Mouse (Mus musculus) midbrain, embryonic 13.5 days (tissue): ENCODE measurements around the gene Ablim1. TPM values are rescaled to one million over a fixed set of nuclear protein-coding genes. Genes with fewer than 3 reads are reported as not detected.
A peak's percentile ranks its signal among the peaks of the same experiment; 100 is the strongest.

Source experiments
- ATAC-seq: fragments of 200-750 bp; cut with Nextera tagmentation; 2 replicates; pipeline ENCODE4 v1.8.0; 2017; ENCODE audit warnings: mild to moderate bottlenecking, moderate TSS enrichment, moderate library complexity
- H3K27ac ChIP-seq: fragments of 300-500 bp; sonication (generic); 2 replicates; pipeline ENCODE4 v1.5.1; 2015; ENCODE audit warnings: inconsistent platforms, mild to moderate bottlenecking, moderate library complexity
- H3K27me3 ChIP-seq: fragments of 300-500 bp; sonication (generic); 2 replicates; pipeline ENCODE4 v1.6.1; 2015; ENCODE audit warnings: mild to moderate bottlenecking, inconsistent platforms
- H3K36me3 ChIP-seq: fragments of 300-500 bp; sonication (generic); 2 replicates; pipeline ENCODE4 v1.6.1; 2015; ENCODE audit warnings: mild to moderate bottlenecking, inconsistent platforms
- H3K4me1 ChIP-seq: fragments of 300-500 bp; sonication (generic); replicated peaks from 2 replicates; pipeline ENCODE4 v1.6.1; 2015; ENCODE audit warnings: inconsistent platforms
- H3K4me2 ChIP-seq: fragments of 300-500 bp; sonication (generic); replicated peaks from 2 replicates; pipeline ENCODE4 v1.6.1; 2015; ENCODE audit warnings: moderate library complexity, mild to moderate bottlenecking, inconsistent platforms
- H3K4me3 ChIP-seq: fragments of 300-500 bp; sonication (generic); replicated peaks from 2 replicates; pipeline ENCODE4 v1.5.1; 2015; ENCODE audit warnings: mild to moderate bottlenecking, inconsistent platforms
- H3K9ac ChIP-seq: fragments of 300-500 bp; sonication (generic); replicated peaks from 2 replicates; pipeline ENCODE4 v1.6.1; 2015; ENCODE audit warnings: mild to moderate bottlenecking, inconsistent platforms
- H3K9me3 ChIP-seq: fragments of 300-500 bp; sonication (generic); 2 replicates; pipeline ENCODE4 v1.6.1; 2016; ENCODE audit warnings: mild to moderate bottlenecking, inconsistent platforms
- WGBS: fragments of 180-500 bp; shearing (Covaris S2); methylation state at CpG from one replicate; pipeline ENCODE4 v1.1.7; 2015; 5-methylcytosine and 5-hydroxymethylcytosine counted together
- polyA plus RNA-seq: library from polyadenylated mRNA; unstranded; fragments of >200 nt; fragmentation: Nextera tagmentation; extraction: Ambion mirVana; gene quantifications from 2 replicates; pipeline ENCODE4 v1.2.1, GENCODE M21; 2015

Ablim1 gene
- polyA plus RNA-seq, 1 experiment from 2014 or later, result 34.4 TPM

DNA sequence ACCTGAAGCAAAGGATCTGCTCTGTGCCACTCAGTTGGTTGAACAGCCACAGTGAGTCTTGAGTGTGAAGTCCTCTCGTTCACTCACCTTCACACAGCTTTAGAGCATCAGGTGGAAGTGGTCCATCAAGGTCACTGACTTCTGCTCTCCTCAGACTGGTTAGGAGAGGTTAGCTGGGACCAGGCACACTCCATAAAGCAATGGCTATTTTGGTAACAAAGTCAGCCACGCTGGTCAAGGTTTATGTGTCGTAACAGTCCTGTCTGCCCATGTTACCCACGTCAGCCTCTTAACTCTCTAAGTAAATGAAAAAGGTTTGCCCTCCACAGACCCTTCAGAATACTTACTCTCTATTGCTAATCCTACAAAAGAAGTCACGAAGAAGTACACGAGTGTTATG lies 44.0 kb downstream of the Ablim1 start:
- no peaks in the 10 kb centered on the region for H3K36me3 ChIP-seq
- H3K9me3 ChIP-seq, result no peaks in the 10 kb centered on the region
- no peak overlapping the region for H3K4me3 ChIP-seq
- WGBS, result 80% methylated on average over 6 of the region's 6 CpGs
- H3K4me2 ChIP-seq, result no peak overlapping the region
- H3K4me1 ChIP-seq, result peaks cover 51% of the 10 kb centered on the region
- H3K27me3 ChIP-seq, result peaks cover 11% of the 10 kb centered on the region
- no peak for ATAC-seq
- no peak overlapping the region for H3K27ac ChIP-seq
- H3K9ac ChIP-seq, result no peak overlapping the region

DNA sequence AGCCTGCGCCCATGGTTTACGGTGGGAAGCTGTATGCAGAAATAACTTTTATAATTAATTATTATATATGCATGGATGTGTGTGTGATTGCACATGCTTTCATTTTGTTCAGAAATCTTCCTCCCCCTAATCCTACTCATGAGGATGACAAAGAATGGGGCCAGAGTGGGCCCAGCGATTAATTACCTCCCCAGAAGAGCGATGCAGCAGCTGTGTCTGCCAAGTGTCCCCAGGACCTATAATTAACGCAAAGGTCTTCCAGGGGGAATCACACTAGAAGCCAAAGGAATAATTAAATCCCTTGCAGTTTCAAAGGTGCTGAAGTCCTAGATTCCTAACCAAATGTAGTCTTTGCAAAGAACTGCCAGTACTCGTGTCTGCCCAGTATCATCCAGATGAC lies 44.9 kb downstream of the Ablim1 start:
- Histone ChIP-seq H3K36me3 (no peaks in the 10 kb centered on the region), H3K27me3 (peaks cover 11% of the 10 kb centered on the region), H3K4me2 (no peak overlapping the region), H3K27ac (0 out of 2 replicates have a peak overlapping the region, but pooled peaks have one; percentile 25), H3K4me3 (no peak overlapping the region), H3K4me1 (peaks cover 42% of the 10 kb centered on the region), H3K9ac (no peak overlapping the region), H3K9me3 (no peaks in the 10 kb centered on the region)
- 49% methylated on average over 6 of the region's 6 CpGs for WGBS
- no peak for ATAC-seq

DNA sequence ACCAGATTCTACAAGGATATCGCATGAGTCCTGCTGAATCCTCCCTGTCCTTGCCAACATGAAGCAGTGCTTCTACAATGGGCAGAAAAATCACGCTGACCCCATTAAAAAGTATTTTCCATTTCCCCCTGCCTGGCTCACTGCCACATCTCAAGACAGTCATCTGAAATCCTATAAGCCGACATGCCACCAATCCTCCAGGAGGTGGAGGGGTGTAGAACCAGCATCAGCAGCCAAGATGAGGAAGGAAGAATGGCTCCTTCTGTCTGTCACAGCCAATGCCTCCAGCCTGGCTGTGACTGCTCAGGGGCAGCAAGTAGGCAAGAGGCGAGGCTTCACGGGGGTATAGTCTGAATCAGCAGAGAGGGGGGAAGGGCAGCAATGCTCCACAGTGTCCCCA lies 47.2 kb downstream of the Ablim1 start:
- Histone ChIP-seq H3K9ac (no peak overlapping the region), H3K4me3 (no peak overlapping the region), H3K27me3 (0 out of 2 replicates have a peak, but pooled peaks cover 6% of the 10 kb centered on the region), H3K4me2 (no peak overlapping the region), H3K9me3 (no peaks in the 10 kb centered on the region), H3K27ac (no peak overlapping the region), H3K4me1 (peaks cover 34% of the 10 kb centered on the region), H3K36me3 (no peaks in the 10 kb centered on the region)
- WGBS, result 67% methylated on average over 5 of the region's 5 CpGs
- no peak for ATAC-seq

DNA sequence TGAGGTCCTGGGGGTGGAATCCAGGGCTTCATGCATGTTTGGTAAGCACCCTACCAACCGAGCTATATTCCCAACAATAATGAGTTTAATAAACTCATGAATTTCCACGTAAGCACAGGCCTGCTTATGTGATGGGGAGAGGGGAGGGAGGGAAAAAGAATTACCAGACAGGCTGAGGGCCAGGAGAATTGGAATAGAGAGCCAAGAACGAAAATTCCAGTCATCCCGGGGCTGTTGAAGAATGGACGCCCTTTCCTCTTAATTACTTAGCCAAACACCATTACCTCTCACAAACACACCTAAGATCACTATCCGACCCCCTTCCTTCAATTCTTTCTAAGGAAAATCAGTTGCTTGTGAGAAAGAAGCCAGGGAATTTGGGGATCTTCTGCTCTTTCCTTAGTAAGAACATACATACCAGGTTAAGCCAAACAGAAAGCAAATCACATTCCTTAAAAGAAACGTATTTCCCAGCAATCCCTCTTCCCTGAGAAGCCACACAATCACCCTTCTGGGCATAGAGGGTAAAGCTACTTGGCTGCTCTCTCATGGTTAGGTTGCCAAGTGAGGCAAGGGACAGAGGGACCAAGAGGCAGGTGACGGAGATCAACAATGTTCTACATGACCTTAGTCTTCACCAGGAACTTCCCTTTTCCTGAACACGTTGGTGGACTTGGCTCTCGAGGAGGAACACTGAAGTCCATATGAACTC lies 48.2 kb downstream of the Ablim1 start:
- 89% methylated on average over 10 of the region's 10 CpGs for WGBS
- Histone ChIP-seq H3K4me3 (no peak overlapping the region), H3K9me3 (no peaks in the 10 kb centered on the region), H3K9ac (no peak overlapping the region), H3K27ac (no peak overlapping the region), H3K4me2 (no peak overlapping the region), H3K36me3 (no peaks in the 10 kb centered on the region), H3K27me3 (0 out of 2 replicates have a peak, but pooled peaks cover 6% of the 10 kb centered on the region), H3K4me1 (peaks cover 27% of the 10 kb centered on the region)
- ATAC-seq, result no peak

DNA sequence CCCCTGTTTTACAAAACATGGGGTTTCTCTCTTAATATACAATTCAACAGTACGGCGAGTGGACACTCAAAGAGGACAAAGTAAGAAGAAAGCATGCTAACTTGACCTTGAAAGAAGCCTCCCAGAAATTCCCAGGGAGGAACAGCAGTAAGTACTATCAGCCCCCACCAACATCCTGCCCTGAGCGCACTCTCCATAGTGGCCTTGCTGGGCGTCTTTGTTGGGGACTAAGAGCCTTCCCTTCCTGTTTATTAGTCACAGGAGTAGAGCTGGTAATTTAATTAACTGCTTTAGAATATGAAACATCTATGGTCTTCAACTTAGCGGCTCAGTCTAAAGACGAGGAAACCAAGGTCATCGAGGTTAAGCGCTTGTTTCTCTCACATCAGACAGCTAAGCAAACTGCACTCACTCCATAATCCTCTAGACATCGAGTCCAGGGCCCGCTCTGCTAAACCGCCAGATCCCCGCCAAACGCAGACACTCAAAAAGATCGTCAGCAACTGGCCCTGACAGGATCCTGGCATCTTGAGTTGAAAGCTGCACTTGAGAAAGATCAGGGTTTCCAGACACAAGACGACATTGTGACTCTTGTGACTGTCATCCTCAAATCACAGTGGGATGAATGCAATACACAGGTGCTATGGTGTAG lies 50.3 kb downstream of the Ablim1 start:
- 39% methylated on average over 15 of the region's 15 CpGs for WGBS
- Histone ChIP-seq H3K27ac (no peak overlapping the region), H3K9me3 (no peaks in the 10 kb centered on the region)

DNA sequence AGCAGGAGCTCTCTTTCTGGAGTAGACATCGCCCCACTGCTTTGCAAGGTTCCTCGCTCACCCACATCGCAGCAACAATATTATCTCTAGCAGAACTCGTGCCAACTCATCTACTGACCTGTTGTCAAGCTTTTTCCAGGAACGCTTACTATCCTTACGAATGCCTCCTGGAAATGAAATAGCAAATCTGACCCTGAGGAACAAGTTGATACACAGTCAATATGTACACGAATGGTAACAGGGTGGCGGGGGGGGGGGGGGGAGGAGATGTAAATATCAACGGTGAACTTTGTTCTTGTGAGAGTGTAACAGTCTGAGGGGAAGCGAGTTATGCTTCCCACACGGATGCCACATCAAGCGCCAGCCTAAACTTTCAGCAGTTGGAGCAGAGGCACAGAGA lies 56.9 kb downstream of the Ablim1 start:
- Histone ChIP-seq H3K27me3 (no peaks in the 10 kb centered on the region), H3K4me2 (no peak overlapping the region), H3K9ac (no peak overlapping the region), H3K9me3 (no peaks in the 10 kb centered on the region), H3K4me1 (peaks cover 8% of the 10 kb centered on the region; the same call in 1 of the 2 replicates), H3K4me3 (no peak overlapping the region), H3K36me3 (no peaks in the 10 kb centered on the region), H3K27ac (no peak overlapping the region)
- 88% methylated on average over 12 of the region's 12 CpGs for WGBS
- ATAC-seq, result no peak

More for the DNA sequence above, 50.3 kb downstream of the Ablim1 start:
- Histone ChIP-seq H3K36me3 (no peaks in the 10 kb centered on the region), H3K27me3 (0 out of 2 replicates have a peak, but pooled peaks cover 6% of the 10 kb centered on the region), H3K4me3 (no peak overlapping the region), H3K4me2 (0 out of 2 replicates have a peak overlapping the region, but pooled peaks have one; percentile 5), H3K4me1 (peaks cover 13% of the 10 kb centered on the region), H3K9ac (no peak overlapping the region)
- ATAC-seq, result no peak

DNA sequence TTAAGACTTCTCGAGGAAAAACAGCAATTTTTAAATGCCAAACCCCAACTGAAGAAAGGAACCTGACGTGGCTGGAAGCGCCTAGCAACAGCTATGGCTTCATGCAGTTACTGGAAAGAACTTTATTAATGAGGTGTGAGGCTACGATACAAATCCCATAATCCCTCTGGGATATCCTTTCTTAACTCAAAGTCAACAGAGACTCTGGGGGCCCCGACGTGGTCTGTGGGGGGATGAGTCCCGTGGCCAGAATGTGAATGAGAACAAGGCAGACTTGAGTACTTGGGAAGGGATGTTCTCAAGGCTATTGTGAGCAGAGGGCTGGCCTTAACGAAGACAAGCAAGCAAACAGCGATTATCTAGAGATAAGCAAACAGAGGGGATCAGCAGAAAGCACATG lies 58.1 kb downstream of the Ablim1 start:
- no peaks in the 10 kb centered on the region for H3K27me3 ChIP-seq
- H3K4me2 ChIP-seq, result no peak overlapping the region
- H3K4me3 ChIP-seq, result no peak overlapping the region
- no peaks in the 10 kb centered on the region for H3K9me3 ChIP-seq
- 29% methylated on average over 9 of the region's 9 CpGs for WGBS
- H3K4me1 ChIP-seq, result peaks cover 8% of the 10 kb centered on the region; the same call in 1 of the 2 replicates
- no peak overlapping the region for H3K27ac ChIP-seq
- ATAC-seq, result no peak
- H3K9ac ChIP-seq, result no peak overlapping the region
- H3K36me3 ChIP-seq, result no peaks in the 10 kb centered on the region

DNA sequence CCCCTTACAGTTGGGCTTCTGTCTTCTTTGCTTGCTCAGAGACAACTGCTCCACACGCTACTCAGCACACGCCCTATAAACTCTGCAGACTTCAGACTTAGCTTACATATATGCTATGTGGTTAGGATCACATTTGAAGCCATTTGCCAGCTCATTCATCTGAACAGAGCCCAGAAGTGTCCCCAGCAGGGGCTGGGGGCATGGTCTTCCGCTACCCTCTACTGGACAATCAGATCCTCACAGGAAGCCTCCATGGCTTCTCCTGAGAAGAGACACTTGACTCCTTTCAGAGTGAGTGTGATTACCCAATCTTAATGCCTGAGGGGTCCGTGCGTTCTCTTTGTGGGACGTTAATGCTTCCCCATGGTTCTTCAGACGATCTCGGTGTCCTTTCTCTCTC lies 59.6 kb downstream of the Ablim1 start:
- WGBS, result 86% methylated on average over 8 of the region's 8 CpGs
- Histone ChIP-seq H3K36me3 (no peaks in the 10 kb centered on the region), H3K9me3 (no peaks in the 10 kb centered on the region)

DNA sequence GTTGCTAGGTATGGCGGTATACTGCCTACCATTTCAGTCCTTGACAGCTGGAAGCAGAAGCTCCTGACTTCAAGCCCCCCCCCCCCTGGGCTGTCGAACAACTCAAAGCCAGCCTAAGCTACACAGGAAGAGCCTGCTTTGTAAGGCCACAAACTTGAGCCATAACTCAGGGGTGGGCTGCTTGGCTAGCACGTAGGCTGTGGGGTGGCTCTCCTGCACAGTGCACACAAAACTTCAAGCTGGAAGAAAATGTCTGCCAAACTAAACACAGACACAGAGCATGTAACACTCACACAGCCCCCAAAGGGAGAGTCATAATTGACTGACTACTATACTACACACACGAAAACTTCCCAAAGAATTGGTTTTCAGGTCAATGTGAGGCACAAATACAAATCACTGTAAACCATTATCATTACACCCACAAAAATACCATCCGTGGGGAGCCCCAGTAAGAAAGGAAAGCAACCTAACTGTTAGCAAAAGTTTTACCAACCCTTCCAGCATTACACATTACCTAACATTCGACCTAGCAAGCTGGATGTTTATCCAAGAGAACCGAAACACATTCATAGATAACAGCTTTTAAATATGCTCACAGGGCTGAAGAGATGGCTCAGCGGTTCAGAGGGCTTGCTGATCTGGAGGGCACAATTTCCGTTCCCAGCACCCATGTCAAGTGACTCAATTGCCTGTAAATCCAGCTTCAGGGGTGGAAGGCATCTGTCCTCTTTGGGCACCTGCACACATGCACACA lies 61.8 kb downstream of the Ablim1 start:
- no peaks in the 10 kb centered on the region for H3K36me3 ChIP-seq
- 87% methylated on average over 9 of the region's 9 CpGs for WGBS
- no peak overlapping the region for H3K4me3 ChIP-seq
- peaks cover 8% of the 10 kb centered on the region; the same call in 1 of the 2 replicates for H3K4me1 ChIP-seq
- H3K27me3 ChIP-seq, result no peaks in the 10 kb centered on the region
- H3K9ac ChIP-seq, result no peak overlapping the region
- no peaks in the 10 kb centered on the region for H3K9me3 ChIP-seq
- no peak overlapping the region for H3K27ac ChIP-seq
- no peak for ATAC-seq
- H3K4me2 ChIP-seq, result no peak overlapping the region

More for the DNA sequence above, 59.6 kb downstream of the Ablim1 start:
- no peaks in the 10 kb centered on the region for H3K27me3 ChIP-seq
- H3K4me3 ChIP-seq, result no peak overlapping the region
- H3K27ac ChIP-seq, result no peak overlapping the region
- H3K4me2 ChIP-seq, result no peak overlapping the region
- H3K9ac ChIP-seq, result no peak overlapping the region
- no peak for ATAC-seq
- peaks cover 8% of the 10 kb centered on the region; the same call in 1 of the 2 replicates for H3K4me1 ChIP-seq

DNA sequence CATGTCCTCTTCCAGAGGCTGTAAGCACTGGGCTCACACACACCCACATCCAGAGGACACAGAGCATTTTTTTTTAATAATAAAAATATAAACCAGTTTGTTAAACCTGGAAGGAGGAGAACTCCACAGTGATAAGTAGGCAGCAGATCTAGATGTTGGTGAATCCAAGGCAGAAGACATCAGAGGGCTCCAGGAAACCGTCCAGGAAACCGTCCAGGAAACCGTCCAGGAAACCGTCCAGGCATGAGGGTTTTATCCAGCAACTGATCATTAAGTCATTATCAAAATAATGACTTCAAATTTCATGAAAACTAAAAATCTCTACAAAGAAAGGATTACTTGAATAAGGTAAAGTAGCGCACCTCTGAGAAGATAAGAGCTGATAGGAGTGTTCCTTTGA lies 65.9 kb downstream of the Ablim1 start:
- ATAC-seq, result no peak

DNA sequence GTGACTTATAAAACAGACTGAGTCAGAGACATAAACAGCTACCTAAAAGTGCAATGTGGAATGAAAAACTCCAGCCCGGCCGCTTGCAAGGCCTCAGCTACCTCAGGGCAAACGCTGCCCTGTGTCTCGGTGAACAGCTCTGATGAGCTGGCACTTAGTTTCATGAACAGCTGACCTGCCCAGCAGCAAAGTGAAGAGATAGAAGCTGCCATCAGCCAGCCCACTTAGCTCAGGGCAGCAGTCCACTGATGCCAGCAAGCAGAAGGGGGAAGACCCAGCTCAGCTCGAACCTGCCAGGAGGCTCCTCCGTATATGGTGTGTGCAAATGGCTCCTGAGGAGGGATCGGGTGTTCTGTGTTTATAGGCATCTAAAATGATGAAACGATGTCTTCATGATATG lies 67.5 kb downstream of the Ablim1 start:
- Histone ChIP-seq H3K4me1 (0 out of 2 replicates have a peak, but pooled peaks cover 1% of the 10 kb centered on the region), H3K9me3 (no peaks in the 10 kb centered on the region), H3K27me3 (no peaks in the 10 kb centered on the region), H3K4me3 (no peak overlapping the region), H3K9ac (no peak overlapping the region), H3K4me2 (no peak overlapping the region), H3K36me3 (no peaks in the 10 kb centered on the region), H3K27ac (no peak overlapping the region)
- 77% methylated on average over 8 of the region's 8 CpGs for WGBS
- no peak for ATAC-seq

More for the DNA sequence above, 65.9 kb downstream of the Ablim1 start:
- Histone ChIP-seq H3K4me1 (no peaks in the 10 kb centered on the region), H3K4me3 (no peak overlapping the region), H3K36me3 (no peaks in the 10 kb centered on the region), H3K27me3 (no peaks in the 10 kb centered on the region), H3K9me3 (no peaks in the 10 kb centered on the region), H3K4me2 (no peak overlapping the region), H3K27ac (no peak overlapping the region), H3K9ac (no peak overlapping the region)
- 93% methylated on average over 5 of the region's 5 CpGs for WGBS

DNA sequence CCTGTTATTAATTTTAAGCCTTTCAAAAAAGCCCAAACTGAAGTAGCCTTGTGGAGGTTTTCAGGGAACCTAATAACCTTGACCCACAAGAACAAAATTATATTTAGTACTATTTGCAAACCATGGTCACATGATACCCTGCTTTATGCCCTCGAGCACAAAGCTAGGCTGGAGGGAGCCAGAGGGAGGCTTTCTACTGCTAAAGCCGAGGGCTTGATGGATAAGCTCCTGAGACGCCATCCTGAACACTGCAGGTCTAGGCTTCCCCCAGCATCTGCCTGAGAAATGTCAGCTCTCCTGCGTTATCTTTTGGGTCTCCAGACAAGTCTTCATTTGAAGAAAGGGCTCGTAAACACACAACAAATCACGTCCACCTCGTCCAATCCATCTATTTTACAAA lies 70.4 kb downstream of the Ablim1 start:
- Histone ChIP-seq H3K9ac (no peak overlapping the region), H3K4me2 (no peak overlapping the region), H3K27ac (no peak overlapping the region), H3K4me1 (peaks cover 6% of the 10 kb centered on the region; the same call in 1 of the 2 replicates), H3K27me3 (no peaks in the 10 kb centered on the region), H3K9me3 (no peaks in the 10 kb centered on the region), H3K36me3 (no peaks in the 10 kb centered on the region), H3K4me3 (no peak overlapping the region)
- WGBS, result 73% methylated on average over 7 of the region's 7 CpGs
- no peak for ATAC-seq
